In genomic region chr17:83377755-83378443, GRCm38 (mm10) we compare ENCODE assay signal across 11 mouse cellular contexts. TPM values are rescaled to one million over a fixed set of nuclear protein-coding genes. Genes with fewer than 3 reads are reported as not detected.
DNase-seq lines count a peak whose midpoint lies in the region; ATAC-seq lines count a peak whose summit lies in the region.
"Had no signal": no experiment of that assay in that cellular context is flagged by ENCODE, and none has a peak within 500 bp of the region (broad histone marks: within the 10 kb centered on the region; RNA-seq: fewer than 3 reads in every experiment).

No protein-coding gene starts in this region.

- no peak for DNase-seq in forebrain, embryonic 11.5 days (ENCODE audit: low spot score)
- peak; percentile 39 for DNase-seq in embryonic facial prominence, embryonic 14.5 days (ENCODE audit: low spot score)
- peak; percentile 82 for DNase-seq in kidney, adult 9 months
- no peak for DNase-seq in left cerebral cortex, adult 11 months (ENCODE audit: low spot score)
- no peak for DNase-seq in adrenal gland, adult 18-20 months (ENCODE audit: low spot score in 2 of 2)
- DNase-seq in thymus, postnatal 36 days: no peak
- DNase-seq: thymus, postnatal 4 days had no signal

- H3K27me3 ChIP-seq in forebrain, embryonic 11.5 days (ENCODE audit: control insufficient read depth, insufficient read depth, low read length): no peaks in the 10 kb centered on the region
- no peaks in the 10 kb centered on the region for H3K27me3 ChIP-seq in forebrain, embryonic 16.5 days (replicated peaks; ENCODE audit: control insufficient read depth, insufficient read depth, low read length)
- H3K27me3 ChIP-seq in embryonic facial prominence, embryonic 14.5 days (replicated peaks; ENCODE audit: control insufficient read depth, insufficient read depth, low read length): no peaks in the 10 kb centered on the region
- no peaks in the 10 kb centered on the region for H3K27me3 ChIP-seq in midbrain, embryonic 15.5 days (replicated peaks)

- H3K4me1 ChIP-seq in forebrain, embryonic 11.5 days (replicated peaks; ENCODE audit: control insufficient read depth, insufficient read depth, low read length): no peaks in the 10 kb centered on the region
- H3K4me1 ChIP-seq in forebrain, embryonic 16.5 days (replicated peaks; ENCODE audit: control insufficient read depth, insufficient read depth, low read length): peaks cover 9% of the 10 kb centered on the region
- peaks cover 20% of the 10 kb centered on the region for H3K4me1 ChIP-seq in embryonic facial prominence, embryonic 14.5 days (ENCODE audit: control insufficient read depth, insufficient read depth, low read length)
- H3K4me1 ChIP-seq in midbrain, embryonic 15.5 days: peaks cover 17% of the 10 kb centered on the region

- peak; percentile 36; the same call in 1 of the 2 replicates for ATAC-seq in forebrain, embryonic 11.5 days (replicated peaks; ENCODE audit: low FRiP score)
- no peak for ATAC-seq in forebrain, embryonic 16.5 days
- peak; percentile 41; the same call in 1 of the 2 replicates for ATAC-seq in embryonic facial prominence, embryonic 14.5 days (ENCODE audit: low read depth)
- ATAC-seq in midbrain, embryonic 15.5 days (replicated peaks): 0 out of 2 replicates have a peak, but pooled peaks have one; percentile 18

- H3K27ac ChIP-seq in forebrain, embryonic 11.5 days (ENCODE audit: low read depth, low read length): no peak overlapping the region
- H3K27ac ChIP-seq in forebrain, embryonic 16.5 days (ENCODE audit: low read length): no peak overlapping the region
- no peak overlapping the region for H3K27ac ChIP-seq in embryonic facial prominence, embryonic 14.5 days (replicated peaks; ENCODE audit: low read depth, low read length)
- H3K27ac ChIP-seq in midbrain, embryonic 15.5 days: peak overlapping the region; percentile 58
- H3K27ac ChIP-seq: liver, embryonic 14.5 days had no signal

- H3K9me3 ChIP-seq in forebrain, embryonic 11.5 days (ENCODE audit: control insufficient read depth, low read length): no peaks in the 10 kb centered on the region
- no peaks in the 10 kb centered on the region for H3K9me3 ChIP-seq in forebrain, embryonic 16.5 days (ENCODE audit: control insufficient read depth, low read length)
- H3K9me3 ChIP-seq in embryonic facial prominence, embryonic 14.5 days (ENCODE audit: control insufficient read depth, low read length): no peaks in the 10 kb centered on the region
- no peaks in the 10 kb centered on the region for H3K9me3 ChIP-seq in midbrain, embryonic 15.5 days

- no peak overlapping the region for H3K4me3 ChIP-seq in forebrain, embryonic 11.5 days (ENCODE audit: low read depth, low read length)
- no peak overlapping the region for H3K4me3 ChIP-seq in forebrain, embryonic 16.5 days (replicated peaks; ENCODE audit: low read length)
- H3K4me3 ChIP-seq in embryonic facial prominence, embryonic 14.5 days (ENCODE audit: low read depth, low read length): no peak overlapping the region
- H3K4me3 ChIP-seq in midbrain, embryonic 15.5 days: no peak overlapping the region

- H3K4me2 ChIP-seq in forebrain, embryonic 11.5 days (ENCODE audit: low read depth, low read length, severe bottlenecking): no peak overlapping the region
- no peak overlapping the region for H3K4me2 ChIP-seq in forebrain, embryonic 16.5 days (ENCODE audit: low read length)
- H3K4me2 ChIP-seq in embryonic facial prominence, embryonic 14.5 days (ENCODE audit: low read depth, low read length): 0 out of 2 replicates have a peak overlapping the region, but pooled peaks have one; percentile 10
- H3K4me2 ChIP-seq in midbrain, embryonic 15.5 days: no peak overlapping the region
- H3K4me2 ChIP-seq: heart, embryonic 11.5 days had no signal

- no peaks in the 10 kb centered on the region for H3K36me3 ChIP-seq in forebrain, embryonic 11.5 days (ENCODE audit: control insufficient read depth, insufficient read depth, low read length)
- H3K36me3 ChIP-seq in forebrain, embryonic 16.5 days (ENCODE audit: control insufficient read depth, insufficient read depth): no peaks in the 10 kb centered on the region
- no peaks in the 10 kb centered on the region for H3K36me3 ChIP-seq in embryonic facial prominence, embryonic 14.5 days (ENCODE audit: control insufficient read depth, insufficient read depth, low read length)
- H3K36me3 ChIP-seq in midbrain, embryonic 15.5 days (replicated peaks): no peaks in the 10 kb centered on the region

- H3K9ac ChIP-seq in forebrain, embryonic 11.5 days (ENCODE audit: low read length): no peak overlapping the region
- H3K9ac ChIP-seq in forebrain, embryonic 16.5 days (replicated peaks; ENCODE audit: low read depth, low read length): no peak overlapping the region
- no peak overlapping the region for H3K9ac ChIP-seq in embryonic facial prominence, embryonic 14.5 days (ENCODE audit: low read depth, low read length)
- H3K9ac ChIP-seq in midbrain, embryonic 15.5 days: no peak overlapping the region
- H3K9ac ChIP-seq: liver, embryonic 14.5 days had no signal

- WGBS in forebrain, embryonic 11.5 days: 71% methylated on average over 10 of the region's 10 CpGs
- WGBS in forebrain, embryonic 16.5 days: 64% methylated on average over 10 of the region's 10 CpGs
- 48% methylated on average over 10 of the region's 10 CpGs for WGBS in embryonic facial prominence, embryonic 14.5 days
- WGBS in midbrain, embryonic 15.5 days: 54% methylated on average over 10 of the region's 10 CpGs

RNA-seq across cellular contexts. Expression of gene Eml4, which starts 27.2 kb away (rescaled TPM):
- 48.1 and 49.3 TPM in 2 replicates for polyA plus RNA-seq in forebrain, embryonic 11.5 days (2014; fragmentation: Nextera tagmentation; extraction: Ambion mirVana)
- 31.7 and 33.9 TPM in 2 replicates for polyA plus RNA-seq in forebrain, embryonic 16.5 days (2015; fragmentation: Nextera tagmentation; extraction: Ambion mirVana)
- polyA plus RNA-seq in embryonic facial prominence, embryonic 14.5 days (2014; fragmentation: Nextera tagmentation; extraction: Ambion mirVana): 35.3 and 40.0 TPM in 2 replicates
- 34.0 and 35.2 TPM in 2 replicates for polyA plus RNA-seq in midbrain, embryonic 15.5 days (2015; fragmentation: Nextera tagmentation; extraction: Ambion mirVana)
- total RNA-seq in adrenal gland, adult 18-20 months (2021): 10 to 100 TPM; 11.7 to 18.7 TPM

Comparison
In these comparisons a context has a peak if more than half of its experiments do, and no peak if none do; other contexts are left out.
1. DNase-seq: peak in embryonic facial prominence, embryonic 14.5 days (single experiment) and kidney, adult 9 months (single experiment); none in forebrain, embryonic 11.5 days (single experiment), left cerebral cortex, adult 11 months (single experiment), adrenal gland, adult 18-20 months (0 of 2) and thymus, postnatal 36 days (0 of 2).